In genomic region chr5:86419494-86419893, GRCm38 (mm10) we compare ENCODE assay signal across 17 mouse cellular contexts. TPM values are rescaled to one million over a fixed set of nuclear protein-coding genes. Genes with fewer than 3 reads are reported as not detected.
A peak's percentile ranks its signal among the peaks of the same experiment; 100 is the strongest.
DNase-seq lines count a peak whose midpoint lies in the region; ATAC-seq and TF ChIP-seq lines count a peak whose summit lies in the region.
"Had no signal": no experiment of that assay in that cellular context is flagged by ENCODE, and none has a peak within 500 bp of the region (broad histone marks: within the 10 kb centered on the region; RNA-seq: fewer than 3 reads in every experiment).

No protein-coding gene starts in this region.

- no peaks in the 10 kb centered on the region for H3K4me1 ChIP-seq in heart, postnatal 0 days (ENCODE audit: control insufficient read depth, insufficient read depth)
- H3K4me1 ChIP-seq in midbrain, embryonic 14.5 days (ENCODE audit: control insufficient read depth, insufficient read depth, low read length), result no peaks in the 10 kb centered on the region
- peaks cover 3% of the 10 kb centered on the region for H3K4me1 ChIP-seq in midbrain, embryonic 16.5 days (ENCODE audit: control insufficient read depth, insufficient read depth, low read length)
- no peaks in the 10 kb centered on the region for H3K4me1 ChIP-seq in stomach, postnatal 0 days (replicated peaks; ENCODE audit: control insufficient read depth, insufficient read depth)
- H3K4me1 ChIP-seq: stomach, embryonic 15.5 days had no signal

- DNase-seq in heart, postnatal 0 days (ENCODE audit: low spot score), result no peak
- no peak for DNase-seq in heart, postnatal 4 days
- DNase-seq in midbrain, embryonic 14.5 days, result peak; percentile 54
- DNase-seq in brain, adult 2 months (ENCODE audit: low read depth, low spot score), result peak; percentile 26
- DNase-seq in stomach, postnatal 0 days (ENCODE audit: low spot score), result no peak
- DNase-seq in gastrocnemius, postnatal 36 days, result no peak
- no peak for DNase-seq in natural killer cell, adult 2 months (ENCODE audit: low spot score in 2 of 2)
- DNase-seq: lung, postnatal 14 days; right cerebral cortex, postnatal 14 days had no signal

- H3K9ac ChIP-seq in heart, postnatal 0 days (replicated peaks; ENCODE audit: low read depth, low read length), result no peak overlapping the region
- no peak overlapping the region for H3K9ac ChIP-seq in midbrain, embryonic 14.5 days (replicated peaks; ENCODE audit: low read length)
- H3K9ac ChIP-seq in midbrain, embryonic 16.5 days (ENCODE audit: low read depth, low read length), result no peak overlapping the region
- no peak overlapping the region for H3K9ac ChIP-seq in stomach, postnatal 0 days (ENCODE audit: low read length)
- H3K9ac ChIP-seq: stomach, embryonic 15.5 days had no signal

- H3K36me3 ChIP-seq in heart, postnatal 0 days (replicated peaks; ENCODE audit: control insufficient read depth, insufficient read depth, low read length), result no peaks in the 10 kb centered on the region
- H3K36me3 ChIP-seq in midbrain, embryonic 14.5 days (ENCODE audit: control insufficient read depth, insufficient read depth, low read length), result no peaks in the 10 kb centered on the region
- no peaks in the 10 kb centered on the region for H3K36me3 ChIP-seq in midbrain, embryonic 16.5 days (ENCODE audit: control insufficient read depth, insufficient read depth, low read length)
- no peaks in the 10 kb centered on the region for H3K36me3 ChIP-seq in stomach, postnatal 0 days (ENCODE audit: control insufficient read depth, insufficient read depth, low read length)
- H3K36me3 ChIP-seq: G1E; stomach, embryonic 15.5 days had no signal

- H3K9me3 ChIP-seq in heart, postnatal 0 days (replicated peaks; ENCODE audit: control insufficient read depth, low read length), result no peaks in the 10 kb centered on the region
- no peaks in the 10 kb centered on the region for H3K9me3 ChIP-seq in midbrain, embryonic 14.5 days (ENCODE audit: control insufficient read depth, low read length)
- no peaks in the 10 kb centered on the region for H3K9me3 ChIP-seq in midbrain, embryonic 16.5 days (replicated peaks; ENCODE audit: control insufficient read depth, low read length, poor library complexity, severe bottlenecking)
- no peaks in the 10 kb centered on the region for H3K9me3 ChIP-seq in stomach, postnatal 0 days (ENCODE audit: control insufficient read depth, low read length)
- H3K9me3 ChIP-seq: G1E; stomach, embryonic 15.5 days had no signal

- no peak for ATAC-seq in heart, postnatal 0 days (ENCODE audit: insufficient read depth, low read depth)
- no peak for ATAC-seq in midbrain, embryonic 14.5 days (ENCODE audit: low FRiP score, low TSS enrichment)
- ATAC-seq in midbrain, embryonic 16.5 days, result no peak
- no peak for ATAC-seq in stomach, postnatal 0 days (ENCODE audit: low FRiP score, low TSS enrichment)

- no peak overlapping the region for H3K4me3 ChIP-seq in heart, postnatal 0 days (ENCODE audit: low read depth, low read length)
- H3K4me3 ChIP-seq in midbrain, embryonic 14.5 days (replicated peaks; ENCODE audit: low read depth, low read length), result no peak overlapping the region
- no peak overlapping the region for H3K4me3 ChIP-seq in midbrain, embryonic 16.5 days (ENCODE audit: low read depth, low read length)
- no peak overlapping the region for H3K4me3 ChIP-seq in stomach, postnatal 0 days (ENCODE audit: low read depth, low read length)
- H3K4me3 ChIP-seq: myocyte; stomach, embryonic 15.5 days had no signal

- TF ChIP-seq CTCF in heart, postnatal 0 days (IDR thresholded peaks at IDR 0.05; ENCODE audit: low read depth), result peak; percentile 32
- peak; percentile 60 for TF ChIP-seq CTCF in stomach, postnatal 0 days (IDR thresholded peaks at IDR 0.05; ENCODE audit: low read depth)

- H3K4me2 ChIP-seq in heart, postnatal 0 days (ENCODE audit: low read depth, low read length), result no peak overlapping the region
- no peak overlapping the region for H3K4me2 ChIP-seq in midbrain, embryonic 14.5 days (ENCODE audit: low read length)
- no peak overlapping the region for H3K4me2 ChIP-seq in midbrain, embryonic 16.5 days (ENCODE audit: low read length)
- no peak overlapping the region for H3K4me2 ChIP-seq in stomach, postnatal 0 days (replicated peaks; ENCODE audit: low read depth)
- H3K4me2 ChIP-seq: stomach, embryonic 15.5 days had no signal

- no peaks in the 10 kb centered on the region for H3K27me3 ChIP-seq in heart, postnatal 0 days (ENCODE audit: control insufficient read depth, insufficient read depth, low read length)
- no peaks in the 10 kb centered on the region for H3K27me3 ChIP-seq in midbrain, embryonic 14.5 days (ENCODE audit: control insufficient read depth, insufficient read depth, low read length)
- no peaks in the 10 kb centered on the region for H3K27me3 ChIP-seq in midbrain, embryonic 16.5 days (ENCODE audit: control insufficient read depth, insufficient read depth, low read depth, low read length)
- H3K27me3 ChIP-seq in stomach, postnatal 0 days (ENCODE audit: control insufficient read depth, insufficient read depth, low read length), result no peaks in the 10 kb centered on the region
- H3K27me3 ChIP-seq: stomach, embryonic 15.5 days had no signal

- intact Hi-C loops in gastrocnemius, postnatal 36 days (cut with DNase I), result no loop called here

- WGBS in heart, postnatal 0 days, result 16% methylated on average over 4 of the region's 4 CpGs
- WGBS in midbrain, embryonic 14.5 days, result 27% methylated on average over 4 of the region's 4 CpGs
- WGBS in midbrain, embryonic 16.5 days, result 22% methylated on average over 4 of the region's 4 CpGs
- 22% methylated on average over 4 of the region's 4 CpGs for WGBS in stomach, postnatal 0 days

- TF ChIP-seq EP300 in heart, postnatal 0 days (IDR thresholded peaks at IDR 0.05; ENCODE audit: low read depth), result no peak
- no peak for TF ChIP-seq EP300 in stomach, postnatal 0 days (optimal IDR thresholded peaks at IDR 0.05)

- no peak overlapping the region for H3K27ac ChIP-seq in heart, postnatal 0 days (ENCODE audit: low read depth)
- no peak overlapping the region for H3K27ac ChIP-seq in midbrain, embryonic 14.5 days (replicated peaks; ENCODE audit: low read depth, low read length)
- H3K27ac ChIP-seq in midbrain, embryonic 16.5 days (ENCODE audit: low read length), result no peak overlapping the region
- H3K27ac ChIP-seq in stomach, postnatal 0 days (replicated peaks), result no peak overlapping the region
- H3K27ac ChIP-seq: stomach, embryonic 15.5 days had no signal

RNA-seq across cellular contexts. Expression of gene Tmprss11d, which starts 46.3 kb away (rescaled TPM):
- not detected in 2 replicates for total RNA-seq in heart, postnatal 0 days (2014; rRNA removed; ENCODE audit: low replicate concordance)
- polyA plus RNA-seq in heart, postnatal 0 days (2015; fragmentation: Nextera tagmentation; extraction: Ambion mirVana), result not detected in 2 replicates
- not detected for total RNA-seq in heart, postnatal 4 days (2021)
- not detected in 2 replicates for polyA plus RNA-seq in midbrain, embryonic 14.5 days (2014; fragmentation: Nextera tagmentation; extraction: Ambion mirVana)
- polyA plus RNA-seq in midbrain, embryonic 16.5 days (2015; fragmentation: Nextera tagmentation; extraction: Ambion mirVana), result 0.08 and 0.10 TPM in 2 replicates
- polyA plus RNA-seq in stomach, postnatal 0 days (2015; fragmentation: Nextera tagmentation; extraction: Ambion mirVana), result 4.4 and 5.9 TPM in 2 replicates
- not detected for total RNA-seq in gastrocnemius, postnatal 36 days (2021)
- total RNA-seq: common myeloid progenitor, adult 5-6 weeks; left cerebral cortex, postnatal 36 days had no signal
- polyA plus RNA-seq: G1E; heart, embryonic 14.5 days; myocyte had no signal

RNA-seq across cellular contexts. Expression of gene Tmprss11a, which starts 49.3 kb away (rescaled TPM):
- 0.11 TPM in 1 of 2 replicates, not detected in the other for total RNA-seq in heart, postnatal 0 days (2014; rRNA removed; ENCODE audit: low replicate concordance)
- polyA plus RNA-seq in heart, postnatal 0 days (2015; fragmentation: Nextera tagmentation; extraction: Ambion mirVana), result not detected in 2 replicates
- total RNA-seq in heart, postnatal 4 days (2021), result not detected
- polyA plus RNA-seq in midbrain, embryonic 14.5 days (2014; fragmentation: Nextera tagmentation; extraction: Ambion mirVana), result not detected in 2 replicates
- polyA plus RNA-seq in midbrain, embryonic 16.5 days (2015; fragmentation: Nextera tagmentation; extraction: Ambion mirVana), result not detected in 2 replicates
- 8.6 and 9.9 TPM in 2 replicates for polyA plus RNA-seq in stomach, postnatal 0 days (2015; fragmentation: Nextera tagmentation; extraction: Ambion mirVana)
- total RNA-seq in gastrocnemius, postnatal 36 days (2021), result not detected
- total RNA-seq: common myeloid progenitor, adult 5-6 weeks had no signal
- polyA plus RNA-seq: frontal cortex, adult 2 months; G1E; heart, embryonic 14.5 days; myocyte had no signal

Comparison
In these comparisons a context has a peak if more than half of its experiments do, and no peak if none do; other contexts are left out.
1. DNase-seq: peak in midbrain, embryonic 14.5 days (single experiment) and brain, adult 2 months (single experiment); none in heart, postnatal 0 days (single experiment), heart, postnatal 4 days (single experiment), stomach, postnatal 0 days (single experiment), gastrocnemius, postnatal 36 days (0 of 2) and natural killer cell, adult 2 months (0 of 2).